Mouse (Mus musculus) ovary, postnatal 14 days (tissue): ENCODE data around the gene Prn.

ENCODE experiments used
- DNase-seq: peaks from one replicate; pipeline ENCODE4 v3.0.0; 2022; ENCODE audit warnings: low spot score

The Prn gene

GRCm38 (mm10) chr2:131994971-131995370, 85.2 kb downstream of the Prn start:
- no peak for DNase-seq

- no peak for DNase-seq
Measured at GRCm38 (mm10) chr2:131995742-131996141, 86.0 kb downstream of the Prn start.

GRCm38 (mm10) chr2:131996369-131996768, 86.6 kb downstream of the Prn start:
- DNase-seq = no peak

- no peak for DNase-seq
Measured at GRCm38 (mm10) chr2:131997356-131997755, 87.6 kb downstream of the Prn start.

GRCm38 (mm10) chr2:132001696-132002334, 92.1 kb downstream of the Prn start:
- no peak for DNase-seq

- DNase-seq = no peak
Measured at GRCm38 (mm10) chr2:132003916-132004315, 94.2 kb downstream of the Prn start.

- no peak for DNase-seq
Measured at GRCm38 (mm10) chr2:132004495-132005136, 94.9 kb downstream of the Prn start.

- no peak for DNase-seq
Measured at GRCm38 (mm10) chr2:132005445-132005844, 95.7 kb downstream of the Prn start.
